Mouse (Mus musculus) c-Kit-positive CD71-positive TER-119-negative erythroid progenitor cells, embryonic 14.5 days (primary cell): Measurements from ENCODE around the gene Nxf1.
"Not testable (repeated sequence)": the region's sequence is repeated elsewhere in the genome, so short reads cannot be mapped to it uniquely, and the experiment has no call there.

Experiments used
- DNase-seq: peaks from one replicate; pipeline ENCODE4 v3.0.0-alpha.2; 2013; ENCODE audit warnings: low read depth

Gene Nxf1

GRCm38 (mm10) chr19:8724392-8724791, 32.5 kb upstream of the Nxf1 start:
- no peak for DNase-seq

- DNase-seq = no peak
These were observed 31.7 kb upstream of the Nxf1 start for GRCm38 (mm10) chr19:8725081-8725613.

- no peak for DNase-seq
These were observed 30.1 kb upstream of the Nxf1 start for GRCm38 (mm10) chr19:8726609-8727390.

- DNase-seq = no peak
These were observed 29.3 kb upstream of the Nxf1 start for GRCm38 (mm10) chr19:8727495-8728114.

GRCm38 (mm10) chr19:8728335-8729099, 28.4 kb upstream of the Nxf1 start:
- not testable (repeated sequence) for DNase-seq

GRCm38 (mm10) chr19:8734334-8734733, 22.5 kb upstream of the Nxf1 start:
- DNase-seq = no peak

- DNase-seq = peak; percentile 92
These were observed 21.3 kb upstream of the Nxf1 start, which contains the start of gene Wdr74 for GRCm38 (mm10) chr19:8735389-8736159. Gene Wdr74, plus strand, starts transcription at chr19:8735827.

- DNase-seq = no peak
These were observed 20.8 kb upstream of the Nxf1 start for GRCm38 (mm10) chr19:8736160-8736467.

GRCm38 (mm10) chr19:8738911-8739310, 18.0 kb upstream of the Nxf1 start:
- DNase-seq = no peak

- no peak for DNase-seq
These were observed 17.2 kb upstream of the Nxf1 start for GRCm38 (mm10) chr19:8739646-8740045.

- DNase-seq = no peak
These were observed 16.3 kb upstream of the Nxf1 start, which contains the start of gene 1700092M07Rik for GRCm38 (mm10) chr19:8740603-8741002. Gene 1700092M07Rik, plus strand, starts transcription at chr19:8740718.

GRCm38 (mm10) chr19:8741243-8741869, 15.5 kb upstream of the Nxf1 start, which contains the start of gene Stx5a:
Gene Stx5a, plus strand, starts transcription at chr19:8741413.
- peak; percentile 97 for DNase-seq

GRCm38 (mm10) chr19:8742176-8742575, 14.7 kb upstream of the Nxf1 start:
- no peak for DNase-seq

- no peak for DNase-seq
These were observed 11.5 kb upstream of the Nxf1 start for GRCm38 (mm10) chr19:8745382-8745781.

- no peak for DNase-seq
These were observed 9.5 kb upstream of the Nxf1 start for GRCm38 (mm10) chr19:8747368-8747767.

- no peak for DNase-seq
These were observed 1.2 kb upstream of the Nxf1 start for GRCm38 (mm10) chr19:8755652-8756051.

GRCm38 (mm10) chr19:8757471-8757998, 662 bp downstream of the Nxf1 start:
- no peak for DNase-seq

GRCm38 (mm10) chr19:8758899-8759298, 2.0 kb downstream of the Nxf1 start:
- no peak for DNase-seq

- no peak for DNase-seq
These were observed 3.9 kb downstream of the Nxf1 start for GRCm38 (mm10) chr19:8760757-8761156.

- DNase-seq = no peak
These were observed 6.4 kb downstream of the Nxf1 start for GRCm38 (mm10) chr19:8763276-8763675.

- DNase-seq = no peak
These were observed 8.7 kb downstream of the Nxf1 start for GRCm38 (mm10) chr19:8765562-8765961.
